Mouse (Mus musculus): ENCODE measurements around the gene Atf7.
"Not testable (repeated sequence)": the region's sequence is repeated elsewhere in the genome, so short reads cannot be mapped to it uniquely, and the experiment has no call there.

Atf7 gene

GRCm38 (mm10) chr15:102624970-102625686 is at the start of gene Atf7, which contains the start of gene Gm28047:
Atf7 (minus strand) TSS chr15:102625464.
Gm28047 (minus strand) TSS chr15:102625067.
- DNase-seq (ENCODE audit: low spot score in 2 of 2): peak; percentile 95 to 99

- peak; percentile 61 to 71 for DNase-seq (ENCODE audit: low spot score in 2 of 2)
Observed at GRCm38 (mm10) chr15:102673548-102673947, 48.3 kb upstream of the Atf7 start.

GRCm38 (mm10) chr15:102672215-102673071 is 47.2 kb upstream of the Atf7 start, which contains the start of gene Atp5g2:
Atp5g2 (minus strand) TSS chr15:102672352.
- DNase-seq (ENCODE audit: low spot score in 2 of 2): peak in 1 of 2 experiments; percentile 39

- DNase-seq (ENCODE audit: low spot score in 2 of 2): peak in 1 of 2 experiments; percentile 70
Observed at GRCm38 (mm10) chr15:102671721-102672214, 46.5 kb upstream of the Atf7 start.

GRCm38 (mm10) chr15:102670767-102671575 is 45.7 kb upstream of the Atf7 start:
- peak; percentile 96 to 98 for DNase-seq (ENCODE audit: low spot score in 2 of 2)

GRCm38 (mm10) chr15:102670281-102670680 is 45.0 kb upstream of the Atf7 start:
- no peak for DNase-seq (ENCODE audit: low spot score in 2 of 2)

GRCm38 (mm10) chr15:102669571-102669970 is 44.3 kb upstream of the Atf7 start:
- no peak for DNase-seq (ENCODE audit: low spot score in 2 of 2)

- peak in 1 of 2 experiments; percentile 67 for DNase-seq (ENCODE audit: low spot score in 2 of 2)
Observed at GRCm38 (mm10) chr15:102665494-102665893, 40.2 kb upstream of the Atf7 start.

GRCm38 (mm10) chr15:102663825-102664224 is 38.6 kb upstream of the Atf7 start:
- DNase-seq (ENCODE audit: low spot score in 2 of 2): no peak

GRCm38 (mm10) chr15:102662601-102663000 is 37.3 kb upstream of the Atf7 start:
- not testable (repeated sequence) for DNase-seq (ENCODE audit: low spot score in 2 of 2)

GRCm38 (mm10) chr15:102657926-102658381 is 32.7 kb upstream of the Atf7 start:
- no peak for DNase-seq (ENCODE audit: low spot score in 2 of 2)

- DNase-seq (ENCODE audit: low spot score in 2 of 2): no peak
Observed at GRCm38 (mm10) chr15:102656658-102657057, 31.4 kb upstream of the Atf7 start.

GRCm38 (mm10) chr15:102651928-102652660 is 26.8 kb upstream of the Atf7 start:
- not testable (repeated sequence) for DNase-seq (ENCODE audit: low spot score in 2 of 2)

GRCm38 (mm10) chr15:102651107-102651506 is 25.8 kb upstream of the Atf7 start:
- DNase-seq (ENCODE audit: low spot score in 2 of 2): no peak

GRCm38 (mm10) chr15:102635817-102636216 is 10.6 kb upstream of the Atf7 start:
- DNase-seq (ENCODE audit: low spot score in 2 of 2): peak; percentile 55 to 78

GRCm38 (mm10) chr15:102634684-102635083 is 9.4 kb upstream of the Atf7 start:
- no peak for DNase-seq (ENCODE audit: low spot score in 2 of 2)

- no peak for DNase-seq (ENCODE audit: low spot score in 2 of 2)
Observed at GRCm38 (mm10) chr15:102625687-102626055, 407 bp upstream of the Atf7 start.

GRCm38 (mm10) chr15:102624291-102624969 is 834 bp downstream of the Atf7 start:
- no peak for DNase-seq (ENCODE audit: low spot score in 2 of 2)

GRCm38 (mm10) chr15:102623121-102623520 is 2.1 kb downstream of the Atf7 start:
- DNase-seq (ENCODE audit: low spot score in 2 of 2): no peak

- DNase-seq (ENCODE audit: low spot score in 2 of 2): no peak
Observed at GRCm38 (mm10) chr15:102622536-102622935, 2.7 kb downstream of the Atf7 start.

Data from left cerebral cortex, adult 9 months (tissue).